Mouse (Mus musculus) intestine, embryonic 14.5 days (tissue): ENCODE results near the gene 4931422A03Rik. TPM values are rescaled to one million over a fixed set of nuclear protein-coding genes. Genes with fewer than 3 reads are reported as not detected.
A peak's percentile ranks its signal among the peaks of the same experiment; 100 is the strongest.

ENCODE experiments used
- ATAC-seq: fragments of 200-750 bp; cut with Nextera tagmentation; replicated peaks from 2 replicates; pipeline ENCODE4 v1.8.0; 2017; ENCODE audit warnings: low read depth, moderate number of reproducible peaks, moderate TSS enrichment, moderate library complexity; ENCODE audit not compliant: low FRiP score, low TSS enrichment
- DNase-seq: peaks from one replicate; pipeline ENCODE4 v3.0.0-alpha.2; 2018; ENCODE audit warnings: low spot score
- H3K27ac ChIP-seq: fragments of 300-500 bp; sonication (generic); 2 replicates; pipeline ENCODE4 v1.5.1; 2014; ENCODE audit warnings: low read depth, mild to moderate bottlenecking, control low read depth
- H3K27me3 ChIP-seq: fragments of 300-500 bp; sonication (generic); replicated peaks from 2 replicates; pipeline ENCODE4 v1.6.1; 2014; ENCODE audit warnings: low read length, control low read depth; ENCODE audit not compliant: control insufficient read depth, insufficient read depth
- H3K36me3 ChIP-seq: fragments of 300-500 bp; sonication (generic); 2 replicates; pipeline ENCODE4 v1.6.1; 2014; ENCODE audit warnings: low read length, control low read depth; ENCODE audit not compliant: control insufficient read depth, insufficient read depth
- H3K4me1 ChIP-seq: fragments of 300-500 bp; sonication (generic); replicated peaks from 2 replicates; pipeline ENCODE4 v1.6.1; 2014; ENCODE audit warnings: low read length, control low read depth, mixed read lengths; ENCODE audit not compliant: control insufficient read depth, insufficient read depth
- H3K4me2 ChIP-seq: fragments of 300-500 bp; sonication (generic); 2 replicates; pipeline ENCODE4 v1.6.1; 2014; ENCODE audit warnings: low read length
- H3K4me3 ChIP-seq: fragments of 300-500 bp; sonication (generic); 2 replicates; pipeline ENCODE4 v1.5.1; 2014; ENCODE audit warnings: low read depth, low read length, control low read depth, mixed read lengths
- H3K9ac ChIP-seq: fragments of 300-500 bp; sonication (generic); 2 replicates; pipeline ENCODE4 v1.6.1; 2014; ENCODE audit warnings: mild to moderate bottlenecking, low read length
- H3K9me3 ChIP-seq: fragments of 300-500 bp; sonication (generic); 2 replicates; pipeline ENCODE4 v1.6.1; 2016; ENCODE audit warnings: low read length, control low read depth; ENCODE audit not compliant: control insufficient read depth
- WGBS: fragments of 180-500 bp; shearing (Covaris S2); extraction: QIAGEN DNeasy Blood & Tissue Kit; methylation state at CpG from one replicate; pipeline ENCODE4 v1.1.7; 2014; 5-methylcytosine and 5-hydroxymethylcytosine counted together
- polyA plus RNA-seq: library from polyadenylated mRNA; unstranded; fragments of >200 nt; fragmentation: Nextera tagmentation; extraction: Ambion mirVana; gene quantifications from 2 replicates; pipeline ENCODE4 v1.2.1, GENCODE M21; 2014

4931422A03Rik gene
- polyA plus RNA-seq, 1 experiment from 2014 or later: 2.1 TPM

DNA sequence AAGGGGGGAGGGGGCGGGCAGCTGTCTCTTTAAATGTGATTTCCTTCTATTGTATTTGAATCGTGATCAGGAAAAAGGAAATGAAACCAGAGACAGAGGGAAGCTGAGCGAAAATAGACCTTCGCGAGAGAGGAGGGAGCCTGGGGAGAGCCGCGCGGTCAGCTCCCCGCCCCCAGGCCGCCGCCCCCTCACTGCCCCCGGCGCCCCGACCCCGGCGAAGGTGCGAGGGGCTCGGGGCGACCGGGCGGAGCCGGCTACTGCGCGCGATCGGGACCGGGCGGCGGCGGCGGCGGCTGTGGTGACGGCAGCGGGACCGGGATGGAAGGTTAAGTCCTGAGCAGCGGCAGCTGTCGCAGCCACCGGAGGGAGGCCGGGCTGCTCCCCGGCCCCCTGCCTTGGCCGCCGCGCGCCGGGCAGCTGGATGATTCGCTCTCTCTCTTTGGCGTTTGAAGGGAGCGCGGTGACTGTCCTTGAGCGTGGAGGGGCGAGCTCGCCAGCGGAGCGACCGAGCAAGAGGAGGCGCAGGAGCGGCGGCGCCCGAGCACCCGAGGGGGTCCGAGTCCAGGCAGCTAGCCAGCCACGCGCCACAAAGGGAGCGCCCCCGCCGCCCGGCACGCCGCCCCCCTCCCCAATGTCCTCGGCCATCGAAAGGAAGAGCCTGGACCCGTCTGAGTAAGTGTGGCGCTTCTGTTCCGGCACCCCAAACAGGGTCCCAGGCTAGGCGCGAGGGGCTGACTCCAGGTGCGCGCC is 57.9 kb downstream of the 4931422A03Rik start:
- WGBS: under 1% methylated on average over 50 of the region's 79 CpGs
- ATAC-seq: peak; percentile 58

DNA sequence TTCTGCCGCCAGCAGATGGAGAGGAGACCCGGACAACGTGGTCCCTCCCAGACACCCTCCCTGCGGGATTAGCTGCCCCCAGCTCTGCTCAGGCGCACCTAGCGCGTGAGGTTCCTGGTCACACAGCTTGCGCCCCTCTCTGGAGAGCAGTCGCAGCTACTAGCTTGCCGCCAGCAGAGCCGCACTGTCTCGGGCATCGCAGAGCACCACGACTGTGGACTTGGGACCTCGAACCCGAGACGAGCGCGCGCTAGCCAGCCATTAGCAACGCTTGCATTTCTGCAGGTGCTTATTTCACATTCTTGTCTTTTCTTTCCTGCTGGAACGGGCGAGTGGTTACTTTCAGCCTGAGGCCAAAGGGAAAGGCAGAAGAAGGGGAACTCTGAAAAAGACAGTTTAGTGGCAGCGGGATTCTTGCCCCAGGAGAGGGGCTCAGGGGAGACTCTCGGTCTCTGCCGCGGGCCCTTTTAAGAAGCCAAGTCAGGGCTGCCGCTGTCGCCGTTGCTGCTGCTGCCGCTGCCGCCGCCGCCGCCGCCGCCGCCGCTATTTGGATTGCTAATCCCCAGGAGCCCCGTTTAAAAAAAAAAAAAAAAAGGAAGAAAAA is 58.6 kb downstream of the 4931422A03Rik start:
- H3K9me3 ChIP-seq: no peaks in the 10 kb centered on the region
- peaks cover 6% of the 10 kb centered on the region; the same call in 1 of the 2 replicates for H3K4me1 ChIP-seq
- H3K27me3 ChIP-seq: peaks cover 52% of the 10 kb centered on the region
- peak overlapping the region; percentile 95 for H3K4me2 ChIP-seq
- H3K27ac ChIP-seq: no peak overlapping the region
- ATAC-seq: peak; percentile 76
- H3K4me3 ChIP-seq: peak overlapping the region; percentile 67
- peak; percentile 84 for DNase-seq
- no peaks in the 10 kb centered on the region for H3K36me3 ChIP-seq
- H3K9ac ChIP-seq: peak overlapping the region; percentile 53
- 1% methylated on average over 39 of the region's 40 CpGs for WGBS

More for the DNA sequence above, 57.9 kb downstream of the 4931422A03Rik start:
- Histone ChIP-seq H3K27ac (0 out of 2 replicates have a peak overlapping the region, but pooled peaks have one; percentile 33), H3K9ac (peak overlapping the region; percentile 53), H3K4me3 (peak overlapping the region; percentile 67), H3K9me3 (no peaks in the 10 kb centered on the region), H3K36me3 (no peaks in the 10 kb centered on the region), H3K4me2 (peak overlapping the region; percentile 95), H3K27me3 (peaks cover 52% of the 10 kb centered on the region), H3K4me1 (peaks cover 6% of the 10 kb centered on the region; the same call in 1 of the 2 replicates)
- peak; percentile 81 for DNase-seq

DNA sequence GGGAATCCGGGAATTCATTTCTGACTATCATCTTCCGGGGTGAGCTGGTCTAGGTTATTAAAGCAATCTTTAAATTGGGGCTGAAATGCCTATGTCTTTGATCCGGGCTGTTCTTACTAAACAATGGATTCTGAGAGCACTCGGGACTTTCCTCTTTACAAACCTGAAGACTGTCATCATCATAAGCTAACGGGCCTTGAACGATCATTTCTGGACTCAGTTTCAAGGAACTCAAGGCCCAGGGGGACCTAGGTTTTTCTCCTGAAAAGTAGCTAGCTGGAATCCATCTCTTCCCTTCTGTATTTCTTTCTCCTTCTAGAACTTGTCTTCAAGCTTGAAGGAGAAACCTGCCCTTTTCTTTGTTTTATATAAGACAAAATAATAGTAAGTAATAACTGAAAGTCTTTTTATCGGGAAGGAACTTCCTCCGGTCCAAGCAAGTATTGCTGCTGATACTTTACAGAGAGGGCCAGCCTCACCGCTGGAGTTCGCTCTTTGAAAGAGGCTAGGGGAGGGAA is 59.2 kb downstream of the 4931422A03Rik start:
- H3K9me3 ChIP-seq: no peaks in the 10 kb centered on the region
- no peak for ATAC-seq
- H3K27me3 ChIP-seq: peaks cover 52% of the 10 kb centered on the region
- 24% methylated on average over 10 of the region's 10 CpGs for WGBS
- H3K27ac ChIP-seq: no peak overlapping the region
- H3K4me1 ChIP-seq: peaks cover 6% of the 10 kb centered on the region; the same call in 1 of the 2 replicates
- H3K4me3 ChIP-seq: peak overlapping the region; percentile 67
- no peak overlapping the region for H3K9ac ChIP-seq
- DNase-seq: no peak
- H3K36me3 ChIP-seq: no peaks in the 10 kb centered on the region
- H3K4me2 ChIP-seq: peak overlapping the region; percentile 95

DNA sequence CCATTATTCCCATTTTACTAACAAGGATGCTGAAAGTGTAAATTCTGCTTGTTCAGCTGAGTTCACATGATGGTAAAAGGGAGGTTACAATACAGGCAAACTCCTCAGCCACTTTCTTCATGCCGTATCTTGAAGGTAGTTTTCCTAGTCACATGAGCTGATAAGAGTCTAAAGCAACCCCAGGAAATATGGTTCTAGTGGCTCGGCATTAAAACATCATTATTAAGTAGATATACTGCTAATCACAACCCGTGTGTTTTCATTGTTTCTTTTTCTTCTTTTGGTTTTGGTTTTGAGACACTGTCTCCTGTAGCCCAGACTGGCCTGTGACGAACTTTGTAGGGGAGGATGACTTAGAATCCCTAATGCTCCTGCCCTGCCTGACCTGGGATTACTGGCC is 60.0 kb downstream of the 4931422A03Rik start:
- H3K4me1 ChIP-seq: peaks cover 6% of the 10 kb centered on the region; the same call in 1 of the 2 replicates
- no peaks in the 10 kb centered on the region for H3K9me3 ChIP-seq
- DNase-seq: no peak
- no peak overlapping the region for H3K4me2 ChIP-seq
- peaks cover 52% of the 10 kb centered on the region for H3K27me3 ChIP-seq
- no peak overlapping the region for H3K27ac ChIP-seq
- no peaks in the 10 kb centered on the region for H3K36me3 ChIP-seq
- WGBS: 64% methylated on average over 4 of the region's 4 CpGs
- no peak for ATAC-seq
- H3K9ac ChIP-seq: no peak overlapping the region
- no peak overlapping the region for H3K4me3 ChIP-seq

- WGBS: 81% methylated on average over 3 of the region's 3 CpGs
- no peak for ATAC-seq
Measured at GRCm38 (mm10) chr2:103965391-103965790, 62.8 kb downstream of the 4931422A03Rik start.

DNA sequence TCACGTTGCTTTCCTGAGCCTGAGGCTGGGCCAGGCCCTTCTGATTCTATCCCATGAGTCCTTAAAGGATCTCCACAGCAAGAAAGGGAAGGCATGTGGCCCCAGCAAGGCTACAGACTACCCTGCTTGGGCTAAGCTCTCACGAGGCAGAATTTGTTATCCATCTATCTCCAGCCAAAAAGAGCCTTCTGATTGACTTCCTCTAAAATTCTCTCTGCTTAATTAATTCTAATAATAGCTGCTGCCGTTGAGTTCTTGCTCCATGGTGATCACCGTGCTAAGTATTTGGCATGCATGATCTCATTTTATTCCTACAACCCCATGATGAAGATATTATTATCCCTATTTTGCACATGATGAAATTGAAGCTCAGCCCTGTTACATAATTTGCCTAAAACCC is 65.8 kb downstream of the 4931422A03Rik start:
- H3K27ac ChIP-seq: no peak overlapping the region
- WGBS: 69% methylated on average over 4 of the region's 4 CpGs
- H3K4me3 ChIP-seq: no peak overlapping the region
- H3K9ac ChIP-seq: no peak overlapping the region
- H3K9me3 ChIP-seq: no peaks in the 10 kb centered on the region
- H3K4me2 ChIP-seq: no peak overlapping the region
- H3K36me3 ChIP-seq: no peaks in the 10 kb centered on the region
- H3K27me3 ChIP-seq: no peaks in the 10 kb centered on the region
- DNase-seq (no peak), ATAC-seq (no peak)
- H3K4me1 ChIP-seq: no peaks in the 10 kb centered on the region

More at GRCm38 (mm10) chr2:103965391-103965790, 62.8 kb downstream of the 4931422A03Rik start:
- Histone ChIP-seq H3K4me1 (no peaks in the 10 kb centered on the region), H3K4me3 (no peak overlapping the region), H3K27ac (no peak overlapping the region), H3K27me3 (peaks cover 26% of the 10 kb centered on the region), H3K36me3 (no peaks in the 10 kb centered on the region), H3K4me2 (no peak overlapping the region), H3K9me3 (no peaks in the 10 kb centered on the region), H3K9ac (no peak overlapping the region)
- DNase-seq: no peak

- no peak for DNase-seq
- Histone ChIP-seq H3K36me3 (no peaks in the 10 kb centered on the region), H3K27me3 (no peaks in the 10 kb centered on the region), H3K27ac (no peak overlapping the region), H3K9ac (no peak overlapping the region), H3K4me3 (no peak overlapping the region), H3K9me3 (no peaks in the 10 kb centered on the region), H3K4me1 (no peaks in the 10 kb centered on the region), H3K4me2 (no peak overlapping the region)
- WGBS: 94% methylated on average over 6 of the region's 6 CpGs
- no peak for ATAC-seq
Measured at GRCm38 (mm10) chr2:103959574-103959973, 68.6 kb downstream of the 4931422A03Rik start.

DNA sequence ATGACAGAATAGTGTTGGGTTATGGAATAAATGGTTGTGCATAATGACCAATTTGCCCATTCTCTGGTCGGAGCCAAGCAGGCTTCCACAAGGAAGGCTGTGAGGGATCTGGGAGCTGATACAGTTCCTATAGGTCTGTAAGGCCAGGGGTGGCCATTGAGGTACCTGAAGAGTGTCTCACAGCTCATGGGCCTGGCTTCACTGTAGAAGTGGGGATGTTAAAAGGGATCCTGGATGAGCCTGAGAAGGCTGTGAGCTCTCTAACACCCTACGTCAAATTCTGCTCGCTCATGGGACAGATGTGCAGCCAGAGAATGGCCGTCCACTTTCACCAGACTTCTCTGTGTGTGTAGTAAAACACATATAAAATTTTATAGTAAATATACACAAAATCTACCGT is 69.1 kb downstream of the 4931422A03Rik start:
- no peaks in the 10 kb centered on the region for H3K9me3 ChIP-seq
- H3K4me3 ChIP-seq: no peak overlapping the region
- H3K27me3 ChIP-seq: no peaks in the 10 kb centered on the region
- H3K27ac ChIP-seq: no peak overlapping the region
- no peak overlapping the region for H3K4me2 ChIP-seq
- H3K4me1 ChIP-seq: no peaks in the 10 kb centered on the region
- 84% methylated on average over 5 of the region's 5 CpGs for WGBS
- no peak overlapping the region for H3K9ac ChIP-seq
- H3K36me3 ChIP-seq: no peaks in the 10 kb centered on the region
- DNase-seq: no peak
- no peak for ATAC-seq
